Mouse (Mus musculus) thymus, postnatal 0 days (tissue): ENCODE data around the gene Card19. TPM values are rescaled to one million over a fixed set of nuclear protein-coding genes. Genes with fewer than 3 reads are reported as not detected.

ENCODE experiments used
- DNase-seq: peaks from one replicate; pipeline ENCODE4 v3.0.0-alpha.2; 2015; ENCODE audit warnings: low spot score
- polyA plus RNA-seq: library from polyadenylated mRNA; unstranded; fragments of >200 nt; fragmentation: Nextera tagmentation; extraction: Ambion mirVana; gene quantifications from 2 replicates; pipeline ENCODE4 v1.2.1, GENCODE M21; 2015

Card19 gene
- polyA plus RNA-seq, 1 experiment from 2014 or later = 45.7 TPM

GRCm38 (mm10) chr13:49233792-49234572, 18.1 kb upstream of the Card19 start:
- DNase-seq = no peak

- DNase-seq = no peak
Observed at GRCm38 (mm10) chr13:49225633-49226032, 9.8 kb upstream of the Card19 start.

DNA sequence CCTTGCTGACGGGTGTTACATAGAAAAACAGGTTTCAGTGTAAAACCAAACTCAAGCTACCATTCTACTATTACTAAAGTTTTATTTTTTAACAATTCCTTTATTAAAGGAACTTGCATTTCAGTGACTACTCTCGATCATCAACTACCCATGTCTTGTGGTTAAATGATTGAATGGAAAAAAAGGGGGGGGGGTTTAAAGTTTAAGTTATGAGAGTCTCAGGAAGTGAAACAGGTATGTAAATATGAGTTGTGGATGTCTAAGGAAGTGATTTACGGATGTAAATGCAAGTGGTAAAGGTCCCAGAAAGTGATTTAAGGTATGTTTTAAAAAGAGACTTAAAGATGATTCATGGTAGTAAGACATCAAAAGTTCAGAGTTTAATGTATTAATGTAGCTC, 9.3 kb upstream of the Card19 start:
- no peak for DNase-seq

DNA sequence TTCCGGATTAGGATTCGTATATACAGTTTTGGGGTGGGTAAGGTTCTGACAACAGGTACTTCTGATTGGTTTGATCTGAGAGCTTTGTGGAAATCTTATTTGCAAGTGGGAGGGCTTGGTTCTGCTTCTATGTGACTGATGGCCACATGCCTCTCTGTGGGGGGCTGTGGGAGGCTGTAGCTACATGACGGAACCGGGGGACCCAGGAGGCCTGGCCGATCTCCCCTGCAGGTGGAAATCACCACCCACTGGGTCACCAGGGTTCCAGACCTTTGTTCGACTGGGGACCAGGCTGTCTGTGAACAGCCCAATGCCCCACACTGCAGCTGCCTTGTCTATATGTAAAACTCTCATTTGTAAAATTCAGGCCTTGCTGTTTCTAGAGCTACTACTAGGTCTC, 8.9 kb upstream of the Card19 start:
- DNase-seq = no peak

- DNase-seq = no peak
Observed at GRCm38 (mm10) chr13:49224314-49224713, 8.5 kb upstream of the Card19 start.

DNA sequence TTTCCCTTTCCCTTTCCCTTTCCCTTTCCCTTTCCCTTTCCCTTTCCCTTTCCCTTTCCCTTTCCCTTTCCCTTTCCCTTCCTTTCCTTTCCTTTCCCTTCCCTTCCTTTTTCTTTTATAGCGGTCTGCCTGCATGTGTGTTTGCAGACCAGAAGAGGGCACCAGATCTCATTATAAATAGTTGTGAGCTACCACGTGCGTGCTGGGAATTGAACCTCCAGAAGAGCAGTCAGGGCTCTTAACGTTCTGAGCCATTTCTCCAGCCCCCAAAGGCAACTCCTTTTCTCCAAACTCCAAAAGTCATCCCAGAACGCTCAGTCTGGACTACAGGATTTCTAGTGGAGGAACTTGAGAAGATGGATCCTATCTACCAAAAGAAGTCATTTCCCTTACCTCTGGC, 5.1 kb upstream of the Card19 start:
- no peak for DNase-seq

GRCm38 (mm10) chr13:49219367-49219766, 3.5 kb upstream of the Card19 start:
- no peak for DNase-seq

DNA sequence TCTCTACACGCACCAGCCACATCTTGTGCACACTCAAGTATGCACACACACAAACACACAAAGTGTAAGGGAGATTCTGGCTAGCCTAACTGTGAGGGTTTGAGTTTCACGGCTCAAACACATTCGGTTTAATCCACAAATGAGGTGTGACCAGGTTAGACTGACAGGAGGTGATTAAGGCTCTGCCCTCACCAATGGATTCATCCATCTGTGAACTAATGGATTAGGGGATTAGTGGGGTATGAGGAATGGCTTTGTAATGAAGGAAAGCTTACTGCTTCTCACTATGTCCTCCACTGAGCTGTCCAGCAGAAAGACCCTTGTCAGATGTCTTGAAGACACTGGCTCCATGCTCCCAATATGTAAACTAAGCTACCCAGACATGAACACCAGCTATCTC, 2.8 kb upstream of the Card19 start:
- no peak for DNase-seq

GRCm38 (mm10) chr13:49216808-49217561, 1.1 kb upstream of the Card19 start:
- no peak for DNase-seq

GRCm38 (mm10) chr13:49216220-49216552, 349 bp upstream of the Card19 start:
- DNase-seq = no peak

DNA sequence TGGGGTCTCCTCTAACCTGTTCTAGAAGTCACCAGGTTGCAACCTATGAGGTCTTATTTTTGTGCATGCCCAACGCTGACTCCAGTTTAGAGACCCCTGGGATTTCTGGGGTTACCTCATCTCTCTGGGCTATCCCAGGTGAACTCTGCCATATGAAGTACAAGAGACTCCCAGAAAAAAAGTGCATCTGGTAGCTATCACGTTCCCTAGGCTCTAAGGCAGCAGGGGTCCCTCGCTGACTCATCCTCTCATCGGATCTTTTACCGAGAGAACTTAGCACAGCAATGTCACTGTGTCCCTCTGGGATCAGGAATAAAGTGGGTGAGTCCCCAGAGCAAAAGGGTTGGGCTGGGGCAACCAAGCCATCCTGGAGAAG, 721 bp downstream of the Card19 start:
- no peak for DNase-seq

DNA sequence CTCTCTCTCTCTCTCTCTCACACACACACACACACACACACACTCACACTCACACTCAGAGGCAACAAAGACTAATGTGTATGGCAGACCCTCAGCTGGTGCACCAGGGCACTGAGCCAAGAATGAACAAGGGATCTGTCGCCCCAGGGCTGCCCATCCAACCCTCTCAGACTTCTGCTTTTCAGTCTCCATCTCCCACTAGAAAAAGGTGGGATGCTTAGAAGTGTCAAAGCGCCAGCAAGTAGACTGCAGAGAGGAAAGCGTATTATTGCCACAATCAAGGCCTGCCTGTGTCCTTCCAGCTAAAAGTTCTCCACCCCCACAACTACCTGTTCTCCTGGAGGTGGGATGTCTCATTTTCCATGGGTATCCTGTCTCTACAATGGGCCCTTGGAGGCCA, 1.4 kb downstream of the Card19 start:
- DNase-seq = no peak

DNA sequence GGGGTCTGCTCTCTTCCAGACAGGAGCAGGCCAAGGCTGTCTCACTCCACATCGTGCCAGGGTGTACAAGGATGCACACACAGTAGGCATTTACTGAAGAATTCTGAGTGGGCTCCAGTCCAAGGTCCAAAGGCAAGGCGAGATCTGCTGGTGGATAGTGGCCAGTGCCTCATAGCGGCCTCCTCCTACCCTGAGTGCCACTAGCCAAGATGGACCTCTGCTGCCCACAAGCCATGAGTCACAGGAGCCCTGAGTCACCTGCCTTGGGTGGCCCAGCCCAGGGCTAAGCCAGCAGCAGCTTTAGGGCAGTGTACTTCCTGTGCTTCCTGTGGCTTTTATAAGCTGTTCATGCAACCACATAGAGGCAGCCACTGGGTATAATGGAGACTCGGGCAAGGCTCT, 2.3 kb downstream of the Card19 start:
- peak; percentile 46 for DNase-seq

GRCm38 (mm10) chr13:49212711-49213500, 2.9 kb downstream of the Card19 start:
- DNase-seq = no peak

- no peak for DNase-seq
Observed at GRCm38 (mm10) chr13:49209306-49209705, 6.5 kb downstream of the Card19 start.

DNA sequence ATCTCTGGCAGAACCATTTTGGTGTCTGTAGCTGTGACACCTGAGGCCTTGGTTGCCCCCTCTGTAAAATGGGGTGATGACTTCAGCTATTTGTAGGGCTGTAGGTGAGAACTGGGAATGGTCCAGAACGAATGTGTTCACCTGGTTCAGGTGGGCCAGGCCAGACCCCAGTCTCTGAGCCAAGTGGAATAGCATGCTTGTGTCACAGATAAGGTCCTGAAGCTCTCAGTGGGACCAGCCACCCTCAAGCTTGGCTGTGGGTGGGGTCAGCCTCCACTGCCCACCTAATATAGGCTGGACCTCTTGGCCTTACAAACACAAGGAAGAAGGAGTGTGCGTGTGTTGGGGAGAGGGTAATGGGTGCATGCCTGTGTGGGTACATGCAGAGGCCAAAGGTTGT, 9.5 kb downstream of the Card19 start:
- no peak for DNase-seq

- peak; percentile 59 for DNase-seq
Observed at GRCm38 (mm10) chr13:49205381-49205998, 10.3 kb downstream of the Card19 start.

DNA sequence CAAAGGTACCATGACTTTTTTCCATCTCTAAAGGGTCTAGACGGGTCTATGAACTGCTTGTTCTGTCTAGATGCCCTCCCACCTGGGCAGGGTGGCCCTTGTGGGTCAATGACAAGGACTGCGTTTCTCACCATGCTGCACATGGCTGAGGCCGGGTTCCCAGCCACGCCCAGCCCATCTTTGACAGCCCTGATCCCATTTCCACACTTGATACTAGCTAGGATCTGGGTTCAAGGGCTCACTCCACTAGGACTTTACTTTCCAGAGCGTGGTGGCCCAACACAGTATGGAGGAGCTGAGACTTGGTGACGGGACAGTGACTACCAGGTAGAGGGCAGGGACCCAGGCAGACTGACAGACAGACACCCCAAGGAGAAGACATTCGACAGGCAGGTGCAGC, 13.3 kb downstream of the Card19 start:
- DNase-seq = no peak

GRCm38 (mm10) chr13:49200688-49201087, 15.1 kb downstream of the Card19 start:
- no peak for DNase-seq

DNA sequence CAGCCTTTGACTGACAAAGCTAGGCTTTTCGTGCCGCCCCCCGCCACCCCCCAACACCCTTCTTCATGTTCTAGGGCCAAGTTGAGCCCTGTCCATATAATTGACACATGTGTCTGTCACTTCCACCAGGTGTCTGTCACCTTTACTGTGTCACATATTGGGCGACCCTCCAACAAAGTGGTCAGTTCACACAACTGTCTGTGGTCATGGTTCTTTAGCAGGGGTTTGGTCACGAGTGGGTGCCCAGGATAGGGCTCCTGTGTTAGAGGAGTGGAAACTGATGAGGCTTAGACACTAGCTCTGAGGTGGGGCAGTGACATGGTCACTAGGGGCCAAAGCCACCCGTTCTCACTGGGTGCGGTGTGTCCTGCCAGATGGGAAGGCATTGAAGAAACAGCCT, 15.9 kb downstream of the Card19 start:
- no peak for DNase-seq

DNA sequence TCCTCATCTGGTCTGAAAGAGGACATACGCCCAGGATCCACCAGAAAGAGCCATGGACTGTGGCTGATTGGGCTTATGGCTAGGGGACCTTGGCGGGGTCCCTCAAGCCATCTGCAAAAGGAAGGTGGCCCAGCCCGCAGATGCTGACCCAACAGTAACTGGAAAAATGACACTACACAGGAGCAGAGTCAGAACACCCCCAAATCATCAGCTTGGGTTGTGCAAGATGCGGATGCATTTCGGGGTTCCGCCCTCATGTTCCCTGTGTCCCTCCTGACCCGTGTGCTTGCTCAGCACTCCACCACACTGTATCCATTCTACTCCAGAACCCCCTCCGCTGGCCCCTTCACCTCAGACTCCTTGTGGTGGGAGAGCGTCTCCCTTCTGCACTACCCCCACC, 17.1 kb downstream of the Card19 start:
- no peak for DNase-seq

DNA sequence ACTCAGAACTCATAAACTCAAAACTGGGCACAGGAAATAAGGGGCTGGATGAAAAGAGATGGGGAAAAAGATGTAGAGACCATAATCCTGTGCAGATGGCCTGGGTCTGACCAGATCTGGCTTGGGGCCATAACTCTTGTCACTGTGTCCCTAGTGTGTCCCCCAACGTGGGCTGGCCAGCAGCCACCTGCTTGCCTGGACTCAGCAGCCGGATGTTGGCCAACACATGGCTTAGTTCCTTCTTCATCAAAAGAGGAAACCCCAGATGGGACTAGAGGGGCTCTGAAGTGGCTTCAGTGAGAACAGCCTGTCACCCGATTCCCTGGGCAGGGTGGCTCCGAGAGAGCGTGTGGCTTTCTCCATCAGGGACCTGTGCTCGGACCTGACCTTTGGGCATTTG, 19.1 kb downstream of the Card19 start:
- DNase-seq = no peak
